Mouse (Mus musculus): ENCODE data around the gene Upp2.

Gene Upp2

DNA sequence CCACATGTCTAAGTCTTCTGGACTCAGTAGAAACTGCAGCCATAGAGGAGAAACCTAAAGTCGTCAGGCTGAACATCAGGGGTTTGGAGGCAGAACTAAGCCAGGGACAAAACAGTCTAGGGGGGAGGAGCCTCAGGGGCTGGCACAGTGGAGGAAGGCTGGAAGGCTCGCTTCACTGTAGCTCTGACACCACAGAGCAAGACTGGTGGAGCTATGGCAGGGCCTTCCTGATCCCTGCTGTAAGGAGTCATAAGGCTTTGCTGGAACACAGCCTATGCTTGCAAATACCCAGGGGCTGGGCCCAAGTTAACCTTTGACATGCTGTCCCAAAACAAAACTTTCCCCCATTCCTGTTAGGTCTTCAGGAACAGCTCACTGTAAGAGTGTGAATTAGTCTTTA lies 185.8 kb downstream of the Upp2 start:
- in situ Hi-C loops (cut with MboI): no loop called here

DNA sequence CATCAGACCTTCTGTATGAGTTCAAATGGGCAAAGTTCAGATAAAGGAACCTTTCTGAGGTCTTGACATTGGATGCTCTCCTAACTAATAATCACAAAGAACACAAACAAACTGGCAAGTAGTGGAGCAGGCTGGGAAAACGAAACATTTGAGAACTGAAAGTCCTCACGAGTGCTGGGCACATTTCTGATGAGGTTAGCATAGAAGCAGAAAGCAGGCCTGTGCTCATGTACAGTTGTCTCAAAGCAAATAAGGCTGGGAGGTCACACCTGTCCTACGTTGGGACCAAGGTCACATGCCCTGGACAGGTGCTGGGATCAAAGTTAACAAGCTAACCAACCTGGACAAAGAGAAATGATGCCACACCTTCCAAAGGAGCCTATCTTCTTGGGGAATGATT lies 187.6 kb downstream of the Upp2 start:
- in situ Hi-C loops (cut with MboI): no loop called here

DNA sequence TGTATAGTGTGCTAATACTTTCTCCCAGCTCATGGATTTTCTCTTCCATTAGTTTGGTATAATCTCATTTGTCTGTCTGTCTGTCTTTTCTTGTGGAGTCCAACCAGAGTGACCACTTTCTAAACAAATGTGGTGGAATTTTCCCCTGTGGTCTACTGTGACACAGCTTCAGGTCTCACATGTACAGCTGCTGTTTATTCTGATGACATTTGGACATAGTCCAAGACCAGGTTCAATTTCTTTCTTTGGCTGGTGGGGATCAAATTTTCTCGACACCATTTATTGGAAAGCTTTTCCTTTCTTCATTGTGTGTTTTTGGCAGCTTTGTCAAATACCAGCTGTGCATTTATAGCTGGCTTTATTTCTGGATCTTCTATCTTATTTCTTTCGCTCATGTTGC lies 191.0 kb downstream of the Upp2 start:
- in situ Hi-C loops (cut with MboI): no loop called here

DNA sequence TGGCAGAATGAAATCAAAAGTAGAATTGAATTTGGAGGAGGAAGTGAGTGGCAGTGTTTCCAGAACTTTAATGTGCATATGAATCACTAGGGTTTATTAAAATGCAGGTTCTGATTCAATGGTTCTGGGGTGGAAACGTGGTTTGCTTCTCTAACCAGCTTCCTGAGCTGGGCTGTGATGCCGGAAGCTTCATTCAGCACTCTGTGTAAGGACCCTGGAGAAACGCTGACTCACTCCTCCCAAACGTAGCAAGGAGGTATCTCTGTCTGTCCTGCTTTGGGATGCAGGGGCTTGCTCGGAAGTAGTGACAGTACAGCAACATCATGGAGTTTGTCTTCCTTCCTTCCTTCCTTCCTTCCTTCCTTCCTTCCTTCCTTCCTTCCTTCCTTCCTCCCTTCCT lies 192.6 kb downstream of the Upp2 start:
- in situ Hi-C loops (cut with MboI): no loop called here

DNA sequence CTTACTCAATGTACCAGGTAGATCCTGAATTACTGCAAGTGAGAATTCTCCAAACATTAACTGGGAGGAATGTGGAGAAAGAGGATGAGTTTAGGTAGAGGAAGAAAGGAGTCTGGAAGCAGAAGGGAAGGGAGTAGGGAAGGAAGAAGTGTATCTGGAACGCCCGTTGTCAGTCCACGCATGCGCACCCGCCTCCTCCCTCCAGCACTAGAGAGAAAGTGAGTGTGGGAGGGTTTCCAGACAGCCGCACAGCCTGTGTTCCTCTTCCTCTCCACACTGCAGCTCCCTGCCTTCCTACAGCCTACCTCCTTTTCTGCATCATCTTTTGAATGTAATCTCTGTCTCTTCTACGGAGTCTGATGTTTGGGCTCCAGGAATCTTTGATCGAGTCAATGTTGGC lies 198.0 kb downstream of the Upp2 start:
- in situ Hi-C loops (cut with MboI): no loop called here

DNA sequence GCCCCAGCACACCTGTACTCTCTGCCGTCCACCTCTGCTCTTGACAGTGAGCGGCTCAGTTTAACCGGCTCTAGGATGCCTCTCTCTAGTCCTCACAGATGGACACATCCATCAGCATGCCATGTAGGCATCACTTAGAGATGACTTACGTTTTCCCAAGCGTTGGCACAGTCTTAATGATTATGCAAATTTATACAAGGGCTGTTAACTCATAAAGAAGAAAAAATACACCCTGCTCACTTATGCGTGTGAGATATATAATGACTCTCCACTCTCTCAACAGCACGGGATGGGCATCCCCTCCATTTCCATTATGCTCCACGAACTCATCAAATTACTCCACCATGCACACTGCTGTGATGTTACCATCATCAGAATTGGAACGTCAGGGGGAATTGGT lies 206.7 kb downstream of the Upp2 start:
- in situ Hi-C loops (cut with MboI): no loop called here

DNA sequence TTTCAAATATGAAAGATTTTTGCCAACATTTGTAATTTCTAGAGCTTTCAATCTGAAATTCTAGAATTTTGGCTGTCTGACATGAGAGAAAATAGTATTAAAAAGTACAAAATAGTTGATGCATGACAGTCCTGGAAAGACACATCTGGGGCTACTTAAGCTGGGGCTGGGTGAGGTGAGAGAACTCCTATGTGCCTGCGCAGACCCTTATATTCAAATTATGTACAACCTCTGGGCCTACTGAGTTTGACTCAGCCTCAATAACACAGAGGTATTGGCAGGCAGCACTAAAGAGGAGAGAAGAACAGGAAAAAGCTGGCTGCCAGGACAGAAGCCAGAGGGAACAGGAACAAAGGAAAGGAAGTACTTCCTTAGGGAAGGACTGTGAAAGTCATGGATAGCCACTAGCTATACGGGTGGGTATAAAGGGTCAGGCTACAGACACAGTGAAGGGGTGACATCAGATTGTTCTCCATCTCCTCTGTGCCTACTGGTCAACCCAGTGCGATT lies 211.9 kb downstream of the Upp2 start:
- in situ Hi-C loops (cut with MboI): no loop called here

DNA sequence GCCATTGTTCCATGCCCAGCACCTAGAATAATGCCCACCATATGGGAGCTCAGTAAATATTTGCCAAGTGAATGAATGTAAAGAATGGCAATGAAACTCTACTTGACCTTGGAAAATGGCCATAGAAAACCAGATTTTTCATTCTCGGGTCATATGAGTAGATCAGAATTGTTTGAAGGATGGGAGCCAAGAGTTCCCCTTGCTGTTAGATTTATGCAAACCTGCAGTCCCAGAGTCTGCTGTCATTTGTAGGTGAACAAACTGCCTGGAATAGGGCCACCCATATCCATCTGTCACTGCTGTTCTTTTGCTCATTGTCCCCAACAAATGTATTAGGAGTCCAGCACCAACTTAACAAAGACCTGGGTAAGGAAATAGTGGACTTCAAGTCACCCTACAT lies 216.4 kb downstream of the Upp2 start:
- in situ Hi-C loops (cut with MboI): no loop called here

DNA sequence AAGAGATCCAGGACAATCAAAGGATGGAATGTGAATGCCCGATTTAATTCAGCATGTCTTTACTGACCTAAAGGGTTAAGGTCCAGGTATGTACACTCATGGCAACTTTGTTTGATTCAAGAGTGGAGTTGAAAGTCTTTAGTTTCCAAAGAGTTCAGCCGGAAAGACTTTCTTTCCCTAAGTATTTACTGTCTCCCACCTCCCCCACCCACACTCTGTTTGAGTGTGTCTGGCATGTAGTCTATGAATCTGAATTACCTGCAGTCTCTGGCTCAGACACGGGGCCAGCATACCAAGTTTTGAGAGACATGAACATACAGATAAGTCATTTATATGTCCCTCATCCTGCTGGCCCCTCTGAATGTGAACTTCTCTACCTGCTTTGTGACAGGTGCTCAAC lies 219.1 kb downstream of the Upp2 start:
- in situ Hi-C loops (cut with MboI): no loop called here

DNA sequence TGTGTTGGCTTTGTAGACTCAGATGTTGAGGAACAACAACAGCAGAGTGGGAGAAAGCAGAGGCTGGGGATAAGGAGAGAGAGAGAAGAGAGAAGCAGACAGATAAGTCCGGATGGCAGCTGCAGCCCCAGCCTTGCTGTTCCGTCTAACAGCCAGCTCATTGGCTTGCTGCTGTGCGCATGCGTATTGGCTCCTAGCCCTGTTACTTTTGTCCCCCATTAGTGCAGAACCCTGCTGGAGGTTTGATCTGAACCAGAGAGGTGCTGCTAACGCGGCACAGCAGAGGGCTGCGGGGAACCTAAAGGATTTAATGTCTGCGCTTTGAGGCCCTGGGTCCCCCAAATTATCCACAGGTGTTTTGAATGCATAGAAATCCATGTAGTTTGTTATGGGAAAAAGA lies 219.6 kb downstream of the Upp2 start:
- in situ Hi-C loops (cut with MboI): no loop called here

DNA sequence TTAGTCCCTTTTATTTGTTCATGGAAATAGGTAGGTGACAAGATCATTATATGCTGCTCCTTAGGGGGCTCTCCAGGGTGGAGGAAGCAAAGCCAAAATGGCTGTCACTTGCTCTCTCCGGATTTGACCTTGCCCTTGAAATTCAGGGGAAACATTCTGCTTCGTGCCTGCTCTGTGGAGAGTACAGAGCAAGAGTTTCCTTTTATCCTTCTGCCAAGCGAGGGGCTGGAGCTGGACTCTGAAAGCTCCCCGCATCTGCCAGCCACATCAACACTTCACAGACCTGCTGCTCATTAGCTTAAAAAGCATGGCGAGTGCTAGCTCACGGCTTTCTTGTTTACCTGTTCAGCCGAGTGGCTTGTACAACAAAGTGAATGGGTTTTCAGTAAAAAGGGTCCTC lies 220.3 kb downstream of the Upp2 start:
- in situ Hi-C loops (cut with MboI): no loop called here

DNA sequence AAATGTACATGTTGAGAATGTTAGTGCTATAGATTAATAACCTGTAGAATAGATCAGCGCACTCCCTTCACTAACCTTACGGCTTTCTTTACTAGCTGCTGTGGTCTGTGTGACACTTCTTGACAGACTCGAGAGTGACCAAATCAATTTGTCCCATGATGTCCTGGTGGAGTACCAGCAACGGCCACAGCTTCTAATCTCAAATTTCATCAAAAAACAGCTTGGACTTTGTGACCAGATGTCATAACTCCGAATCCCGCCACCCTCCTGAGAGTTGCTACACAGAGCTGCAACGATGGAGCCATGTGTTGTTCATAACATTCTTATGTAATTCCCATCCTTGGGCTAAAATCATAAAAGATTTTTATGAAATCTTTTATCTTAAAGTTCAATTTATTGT lies 222.8 kb downstream of the Upp2 start:
- in situ Hi-C loops (cut with MboI): no loop called here

DNA sequence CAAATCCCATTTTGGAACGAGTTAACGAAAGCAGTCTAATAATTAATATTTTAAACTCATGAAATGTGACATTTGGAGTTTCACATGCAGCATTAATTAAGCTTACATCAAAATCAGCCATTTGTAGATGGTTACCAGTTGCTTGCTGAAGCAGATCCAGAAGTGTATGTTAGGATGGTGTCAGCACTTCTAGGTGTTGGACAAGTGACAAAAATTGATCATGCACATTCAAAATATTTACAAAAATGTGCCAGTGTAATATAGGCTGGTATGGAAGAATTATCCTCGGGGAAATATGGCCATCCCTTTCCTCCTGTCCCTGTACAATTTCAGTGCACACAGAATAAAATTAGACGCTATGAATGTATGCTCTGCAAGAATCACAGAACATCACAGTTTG lies 223.3 kb downstream of the Upp2 start:
- in situ Hi-C loops (cut with MboI): no loop called here

DNA sequence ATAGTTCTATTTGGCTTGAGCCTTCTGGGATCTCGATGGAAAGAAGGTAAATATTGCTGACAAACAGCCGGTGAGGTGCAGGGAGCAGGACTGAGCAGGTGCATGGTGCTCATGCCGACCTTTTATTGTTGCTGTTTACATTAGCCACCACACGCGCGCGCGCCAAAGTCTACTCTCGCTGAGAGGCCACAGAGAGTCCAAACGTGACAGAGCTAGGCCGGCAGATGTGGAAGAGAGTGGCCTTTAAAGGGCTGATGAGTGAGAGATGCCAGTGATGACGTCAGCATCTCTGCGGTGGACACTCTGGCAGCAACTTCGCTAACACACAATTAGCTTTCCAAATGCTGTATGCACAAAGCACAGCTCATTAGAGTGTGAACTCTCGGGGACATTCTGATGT lies 227.4 kb downstream of the Upp2 start:
- in situ Hi-C loops (cut with MboI): no loop called here

DNA sequence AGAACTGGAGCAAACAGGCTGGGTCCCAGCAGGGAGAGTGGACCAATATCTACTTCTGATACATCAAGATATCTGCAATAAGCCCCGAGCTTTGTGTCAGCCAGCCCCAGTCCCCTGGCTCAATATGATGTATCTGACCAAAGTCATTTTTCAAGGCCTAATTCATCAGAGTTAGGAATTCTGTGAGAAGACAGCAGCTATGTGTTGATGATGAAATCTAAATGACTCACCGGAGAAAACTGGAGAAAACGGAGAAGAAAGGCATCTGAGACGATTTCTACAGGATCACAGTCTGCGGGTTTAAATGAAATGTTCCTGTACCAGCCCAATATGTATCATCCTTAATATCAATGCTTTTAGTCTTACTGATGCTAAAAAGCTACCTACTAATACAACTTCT lies 228.3 kb downstream of the Upp2 start:
- in situ Hi-C loops (cut with MboI): no loop called here

DNA sequence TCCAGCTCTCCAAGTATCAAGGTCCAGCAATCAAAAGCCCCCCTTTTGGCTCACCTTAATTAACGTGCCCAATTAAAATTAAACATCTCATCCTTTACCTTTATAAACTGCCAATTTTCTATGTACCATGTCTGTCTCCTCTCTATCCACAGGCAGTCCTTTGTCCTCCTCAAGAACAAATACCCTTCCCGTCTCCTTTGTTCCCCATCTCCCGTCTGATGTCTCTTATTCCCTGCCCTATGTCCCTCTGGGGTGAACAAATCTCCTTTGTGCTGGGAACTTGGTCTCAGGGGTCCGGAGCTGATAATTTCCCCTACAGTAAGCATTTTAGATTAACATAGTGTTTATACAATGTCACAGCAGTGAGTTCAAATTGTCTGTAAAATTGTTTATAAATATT lies 230.4 kb downstream of the Upp2 start:
- in situ Hi-C loops (cut with MboI): no loop called here

DNA sequence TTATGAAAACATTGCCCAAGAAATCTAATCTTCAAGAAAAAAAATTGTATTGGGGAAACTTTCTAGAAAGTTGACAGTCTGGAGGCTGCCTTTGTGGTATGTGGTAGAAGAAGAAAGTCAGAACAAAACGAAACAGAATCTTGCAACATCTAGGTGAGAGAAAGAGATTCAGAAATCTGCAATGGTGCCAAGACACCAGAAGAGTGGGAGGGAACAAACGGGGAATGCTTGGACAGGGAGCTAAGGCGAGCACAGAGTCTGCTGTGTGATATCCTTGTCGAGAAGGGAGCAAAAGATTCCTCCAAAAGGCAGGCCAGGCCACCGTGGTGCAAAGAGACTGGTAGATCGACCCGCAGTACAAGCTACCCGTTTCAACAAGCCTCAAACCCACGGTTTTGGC lies 232.0 kb downstream of the Upp2 start:
- in situ Hi-C loops (cut with MboI): no loop called here

DNA sequence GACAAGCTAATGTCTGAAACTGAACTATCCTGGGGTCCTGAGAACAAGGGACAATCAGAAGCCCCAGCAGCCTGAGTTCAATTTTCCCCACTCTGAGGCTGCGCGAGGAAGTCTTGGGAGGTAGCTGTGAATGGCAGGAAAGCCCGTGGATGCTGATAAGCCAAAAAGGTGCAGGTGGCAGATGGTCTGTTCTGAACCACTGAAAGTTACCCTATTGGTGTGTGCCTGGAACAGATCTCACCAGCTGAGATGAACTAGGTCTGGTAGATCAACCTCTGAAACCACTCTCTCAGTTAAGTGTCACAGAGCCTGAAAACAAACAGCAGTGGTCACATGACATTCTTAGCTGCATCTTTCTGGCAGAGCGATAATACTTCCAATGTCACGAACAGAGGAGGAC lies 232.5 kb downstream of the Upp2 start:
- in situ Hi-C loops (cut with MboI): no loop called here

DNA sequence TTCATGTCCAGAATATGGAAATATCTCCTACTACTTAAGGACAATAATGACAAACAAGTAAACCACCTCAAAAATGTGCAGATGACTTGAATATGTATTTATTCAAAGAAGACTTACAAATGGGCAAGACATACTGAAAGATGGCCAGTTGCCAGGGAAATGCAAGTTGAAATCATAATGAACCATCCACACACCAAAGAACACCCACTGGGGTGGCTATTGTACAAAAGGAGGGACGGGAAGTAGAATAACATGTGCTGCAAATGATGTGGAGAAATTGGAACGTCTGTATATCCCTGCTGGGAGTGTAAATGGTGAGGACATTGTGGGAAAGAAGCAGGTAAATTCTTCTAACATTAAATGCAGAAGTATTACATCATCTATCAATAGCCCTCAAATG lies 245.8 kb downstream of the Upp2 start:
- in situ Hi-C loops (cut with MboI): no loop called here

DNA sequence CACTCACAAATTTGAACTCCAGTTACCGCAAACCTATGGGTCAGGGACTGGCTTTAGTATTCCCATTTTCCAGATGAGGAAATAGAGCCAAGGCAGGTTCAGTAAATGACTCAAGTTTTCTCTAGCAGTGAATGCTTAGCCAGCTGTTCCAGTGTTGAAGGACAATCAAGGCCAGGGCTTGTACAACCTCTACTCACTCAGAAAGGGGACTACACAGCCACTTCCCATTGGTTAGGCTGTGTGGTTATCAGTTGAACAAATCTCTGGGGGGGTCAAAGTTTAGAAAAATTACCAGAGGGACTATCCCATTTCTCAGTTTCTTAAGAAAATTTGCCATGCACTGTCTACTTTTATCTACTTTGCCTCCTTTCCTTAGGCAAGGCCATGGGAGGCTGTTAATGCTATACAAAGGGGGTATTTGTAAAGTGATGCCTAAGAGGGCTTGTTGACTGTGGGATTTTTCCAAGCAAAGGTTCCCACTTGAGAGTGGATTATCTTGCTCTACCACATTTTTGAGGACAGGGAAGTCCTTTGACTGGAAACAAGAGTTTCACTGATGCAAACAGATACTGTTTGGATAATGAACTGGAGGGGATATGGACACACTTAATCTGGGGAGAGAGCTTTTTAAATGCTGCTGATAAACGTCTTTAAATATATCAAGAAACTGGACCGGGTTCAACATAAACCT lies 262.0 kb downstream of the Upp2 start:
- in situ Hi-C loops (cut with MboI): no loop called here

DNA sequence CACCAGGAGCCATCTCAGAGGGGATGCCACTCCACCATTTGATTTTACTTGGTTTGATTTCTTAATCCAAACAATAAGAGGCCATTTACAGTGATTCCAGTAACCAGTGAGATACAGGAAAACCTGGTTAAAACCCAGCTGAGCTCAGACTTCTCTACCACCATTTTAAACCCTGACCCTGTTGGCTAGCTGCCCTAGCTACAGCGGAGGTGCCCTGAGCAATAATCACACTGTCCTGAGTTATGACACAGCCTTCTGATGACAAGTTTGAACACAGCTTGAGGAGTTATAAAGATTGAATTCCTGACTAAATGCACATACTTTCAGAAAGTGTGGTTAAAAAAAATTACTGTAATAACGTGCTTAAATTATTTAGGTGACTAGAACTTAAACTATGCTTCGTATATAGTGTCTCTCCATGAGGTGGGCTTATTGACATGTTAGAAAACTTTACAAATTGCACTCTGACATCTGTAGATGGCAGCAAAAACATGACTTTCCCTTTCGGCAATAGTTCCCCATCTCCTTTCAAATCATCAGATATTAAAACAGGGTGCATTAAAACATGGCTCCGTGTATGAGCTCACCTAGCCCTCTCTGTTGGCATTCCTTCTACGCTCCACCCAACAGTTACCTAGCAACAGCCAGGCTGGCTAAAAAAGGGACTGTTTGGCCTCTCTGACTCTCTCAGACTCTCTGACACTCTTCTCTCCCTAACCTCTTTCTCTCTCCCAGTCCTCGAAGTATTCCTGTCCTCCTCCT lies 263.1 kb downstream of the Upp2 start:
- in situ Hi-C loops (cut with MboI): no loop called here

DNA sequence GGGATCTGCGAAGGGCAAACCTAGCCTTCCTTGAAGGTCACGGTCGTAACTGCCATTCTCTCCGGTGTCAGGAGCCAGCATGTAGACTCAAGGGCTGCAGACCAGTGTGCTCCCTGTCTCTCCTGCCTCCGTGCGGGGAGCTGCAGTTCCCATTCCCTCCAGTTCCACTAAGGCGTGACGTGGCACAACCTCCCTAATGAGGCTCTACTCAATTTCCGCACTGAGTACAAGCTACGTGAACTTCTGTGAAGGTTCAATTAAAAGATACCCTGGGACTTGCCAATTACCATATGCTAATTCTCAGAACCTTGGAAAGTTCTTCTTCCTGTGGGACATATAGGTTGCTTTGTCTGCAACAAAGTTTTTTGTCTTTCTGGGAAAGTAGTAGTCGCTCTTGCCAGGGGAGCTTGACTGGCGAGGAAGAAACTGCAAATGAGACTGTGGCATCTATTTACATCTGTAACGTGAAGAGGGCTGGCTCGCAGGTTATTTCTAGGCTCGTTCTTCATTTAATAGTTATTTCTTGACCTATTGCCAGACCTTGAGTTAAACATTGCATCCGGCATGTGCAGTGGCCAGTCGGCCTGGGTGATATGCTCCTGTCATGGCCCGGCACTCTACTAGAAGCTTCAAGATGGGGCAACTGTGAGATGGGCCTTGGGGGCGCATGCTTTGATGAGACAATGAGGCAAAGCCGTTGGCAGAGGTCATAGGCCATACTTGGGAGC lies 265.3 kb downstream of the Upp2 start:
- in situ Hi-C loops (cut with MboI): no loop called here

DNA sequence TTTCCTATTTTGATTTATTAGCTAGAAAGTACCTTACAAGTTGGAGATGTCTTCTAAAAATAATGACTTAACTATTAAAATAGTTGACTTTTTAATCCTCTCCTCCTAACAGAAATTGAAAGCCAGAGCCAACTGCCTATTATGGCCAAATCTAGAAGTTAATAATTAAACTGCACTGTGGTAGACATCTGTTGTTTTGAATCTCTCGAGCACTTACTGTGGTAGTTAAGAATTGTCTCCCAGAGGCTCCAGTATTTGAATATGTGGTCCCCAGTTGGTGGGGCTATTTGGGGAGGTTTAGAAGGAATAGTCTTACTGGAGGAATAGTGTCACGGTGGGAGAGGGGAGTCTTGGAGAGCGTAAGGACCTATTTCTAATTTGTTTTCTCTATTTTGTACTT lies 273.9 kb downstream of the Upp2 start:
- in situ Hi-C loops (cut with MboI): no loop called here
